Mouse (Mus musculus) T-helper 2 cell (primary cell): ENCODE results near the gene Cmtm2b.
"Not testable (repeated sequence)": the region's sequence is repeated elsewhere in the genome, so short reads cannot be mapped to it uniquely, and the experiment has no call there.

Source experiments
- in situ Hi-C: fragments of 300-600 bp; cut with MboI, MseI; formaldehyde crosslinking; loops from one replicate; pipeline ENCODE4 v1.15.1; 2025; ENCODE audit warnings: high pct_unique_total_duplicates

Cmtm2b gene

GRCm38 (mm10) chr8:104321930-104322329 lies at the start of gene Cmtm2b:
Gene Cmtm2b, plus strand, starts transcription at chr8:104322230.
- in situ Hi-C loops: not testable (repeated sequence)

DNA sequence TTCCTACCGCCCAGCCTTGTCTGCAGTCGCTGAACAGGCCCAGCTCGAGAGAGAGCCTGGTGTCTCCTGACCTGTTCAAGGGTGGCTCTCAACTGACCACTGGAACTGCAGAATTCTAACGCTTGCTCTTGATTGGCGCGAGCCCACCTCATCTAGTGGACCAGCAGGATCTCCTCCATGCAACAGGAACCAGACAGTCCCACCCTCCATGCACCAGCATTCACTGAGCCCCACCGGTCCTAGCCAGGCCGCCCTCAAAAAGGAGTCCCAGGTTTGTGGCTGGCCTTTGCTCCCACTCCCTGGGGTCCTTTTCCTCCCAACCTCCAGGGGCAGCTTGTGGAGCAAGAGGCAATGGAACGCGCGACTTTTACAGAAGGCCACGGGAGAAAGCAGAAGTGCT lies 28.9 kb upstream of the Cmtm2b start, which contains the start of gene Cmtm2a:
TSS of gene Cmtm2a (minus strand) at position 101 of the 400 bp plus-strand sequence.
- in situ Hi-C loops: not testable (repeated sequence)

GRCm38 (mm10) chr8:104294396-104294795 lies 27.6 kb upstream of the Cmtm2b start:
- in situ Hi-C loops: no loop called here

DNA sequence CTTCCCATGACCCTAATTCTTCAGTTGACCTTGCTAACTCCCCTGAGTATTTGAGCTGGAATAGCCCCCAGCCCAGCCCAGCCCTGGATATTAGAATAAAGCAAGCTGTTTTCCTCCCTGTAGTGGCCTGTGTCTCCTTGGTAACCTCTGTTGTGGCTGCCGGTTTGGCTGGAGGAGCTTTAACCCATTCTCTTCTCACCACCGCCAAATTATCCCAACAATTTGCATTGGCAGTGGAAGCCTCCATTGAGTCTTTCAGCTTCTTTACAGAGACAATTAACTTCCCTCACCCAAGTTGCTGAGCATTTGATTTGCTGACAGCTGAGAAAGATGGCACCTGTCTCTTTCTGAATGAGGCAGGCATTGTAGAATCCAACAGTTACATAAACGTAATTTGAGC lies 20.5 kb upstream of the Cmtm2b start:
- in situ Hi-C loops: not testable (repeated sequence)

DNA sequence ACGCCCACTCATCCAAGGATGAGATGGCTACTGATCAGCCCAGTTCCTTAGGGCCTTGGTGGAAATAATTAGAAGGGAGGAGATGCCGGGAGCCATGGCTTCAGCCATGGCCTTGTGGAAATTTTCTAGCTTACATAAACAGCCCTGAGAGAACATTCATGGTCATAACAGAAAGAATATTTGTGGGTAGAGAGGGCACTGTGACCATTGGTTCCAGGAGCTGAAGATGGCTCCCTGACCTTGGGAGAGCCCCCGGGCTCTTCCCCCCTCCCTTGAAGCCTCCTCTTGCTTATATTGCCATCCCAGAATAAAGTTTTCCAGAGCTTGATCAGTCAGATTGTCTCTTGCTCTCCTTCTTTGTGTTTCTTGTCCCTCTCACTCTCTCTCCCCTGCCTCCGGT lies 19.5 kb upstream of the Cmtm2b start:
- in situ Hi-C loops: not testable (repeated sequence)

DNA sequence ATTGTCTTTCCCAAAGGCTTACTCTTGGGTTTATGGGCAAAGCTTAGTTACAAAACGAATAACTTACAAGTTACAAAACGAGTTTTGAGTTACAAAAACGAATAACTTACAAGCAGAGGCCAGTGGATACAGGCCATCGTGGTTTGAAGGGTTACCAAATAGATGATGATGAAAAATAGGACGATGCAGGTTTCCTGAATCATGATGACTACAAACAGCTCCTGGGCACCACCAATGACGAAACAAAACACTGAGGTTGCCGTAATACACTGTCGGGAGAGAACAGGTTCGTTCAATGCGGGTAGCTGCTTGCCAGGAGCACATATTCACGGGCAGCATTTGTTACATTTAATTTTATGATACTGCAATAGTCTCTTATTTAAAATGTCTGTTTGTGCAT lies 17.1 kb upstream of the Cmtm2b start:
- in situ Hi-C loops: no loop called here

GRCm38 (mm10) chr8:104308341-104308740 lies 13.7 kb upstream of the Cmtm2b start:
- in situ Hi-C loops: not testable (repeated sequence)

DNA sequence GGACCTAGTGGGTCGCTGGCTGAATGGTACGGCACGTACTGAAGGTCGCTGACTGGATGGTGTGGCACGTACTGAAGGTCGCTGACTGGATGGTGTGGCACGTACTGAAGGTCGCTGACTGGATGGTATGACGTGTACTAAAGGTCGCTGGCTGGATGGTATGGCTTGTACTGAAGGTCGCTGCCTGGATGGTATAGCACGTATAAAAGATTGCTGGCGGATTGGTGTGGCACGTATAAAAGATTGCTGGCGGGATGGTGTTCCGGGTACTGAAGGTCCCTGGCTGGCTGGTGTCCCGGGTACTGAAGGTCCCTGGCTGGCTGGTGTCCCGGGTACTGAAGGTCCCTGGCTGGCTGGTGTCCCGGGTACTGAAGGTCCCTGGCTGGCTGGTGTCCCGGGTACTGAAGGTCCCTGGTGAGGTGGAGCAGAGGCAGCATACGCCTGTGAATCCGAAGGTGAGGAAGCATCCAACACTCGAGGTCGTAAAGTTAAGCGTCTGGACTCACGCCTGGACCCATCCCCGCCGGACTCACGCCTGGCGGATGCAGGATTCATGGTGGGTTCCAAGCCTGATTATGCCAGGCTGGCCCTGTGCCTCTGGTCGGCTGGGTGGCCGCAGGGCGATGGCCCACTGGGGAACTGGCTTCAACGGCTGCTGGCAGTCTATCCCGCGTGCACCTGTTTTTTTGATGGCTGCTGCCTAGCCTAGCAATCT lies 12.4 kb upstream of the Cmtm2b start, which contains the start of the genes Gm45711 and Cmtm1:
TSS of gene Gm45711 (minus strand) at position 641 of the 715 bp plus-strand sequence.
TSS of gene Cmtm1 (minus strand) at position 705 of the 715 bp plus-strand sequence.
- in situ Hi-C loops: not testable (repeated sequence)

DNA sequence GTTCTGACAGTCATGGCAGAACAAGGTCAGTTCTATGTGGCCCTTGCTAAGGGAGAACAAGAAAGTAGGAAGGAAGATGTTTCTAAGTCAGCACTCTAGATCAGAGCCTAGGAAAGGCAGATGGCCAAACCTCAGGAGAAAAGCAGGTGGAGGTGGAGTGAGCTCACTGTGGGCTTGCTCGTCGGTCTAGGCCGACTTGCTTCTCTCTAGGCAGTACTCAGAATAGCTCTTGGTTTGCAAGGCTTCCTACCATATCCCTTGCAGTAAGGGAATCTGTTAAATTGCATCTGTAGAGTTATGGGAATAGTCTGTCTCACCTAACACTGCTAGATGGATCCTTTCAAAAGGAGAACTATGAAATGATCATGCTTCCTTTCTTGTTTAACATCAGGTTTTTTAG lies 10.0 kb upstream of the Cmtm2b start:
- in situ Hi-C loops: not testable (repeated sequence)

DNA sequence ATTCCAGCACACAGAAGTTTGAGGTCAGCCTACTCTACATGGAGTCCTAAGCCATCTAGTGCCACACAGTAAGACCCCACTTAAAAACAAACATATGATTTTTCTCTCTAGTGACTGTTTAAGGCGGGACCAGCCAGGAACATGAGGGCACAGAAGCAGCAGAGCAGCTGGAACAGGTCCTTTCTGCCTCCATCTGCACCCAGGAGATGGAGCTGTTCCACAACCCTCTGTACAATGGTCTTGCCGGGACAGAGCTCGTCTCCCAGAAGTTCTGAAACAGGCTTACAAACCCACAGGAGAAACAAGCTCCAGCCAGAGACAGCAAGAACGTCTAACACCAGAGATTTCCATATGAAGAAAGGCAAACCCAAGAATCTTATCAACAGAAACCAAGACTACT lies 8.7 kb upstream of the Cmtm2b start:
- in situ Hi-C loops: no loop called here

DNA sequence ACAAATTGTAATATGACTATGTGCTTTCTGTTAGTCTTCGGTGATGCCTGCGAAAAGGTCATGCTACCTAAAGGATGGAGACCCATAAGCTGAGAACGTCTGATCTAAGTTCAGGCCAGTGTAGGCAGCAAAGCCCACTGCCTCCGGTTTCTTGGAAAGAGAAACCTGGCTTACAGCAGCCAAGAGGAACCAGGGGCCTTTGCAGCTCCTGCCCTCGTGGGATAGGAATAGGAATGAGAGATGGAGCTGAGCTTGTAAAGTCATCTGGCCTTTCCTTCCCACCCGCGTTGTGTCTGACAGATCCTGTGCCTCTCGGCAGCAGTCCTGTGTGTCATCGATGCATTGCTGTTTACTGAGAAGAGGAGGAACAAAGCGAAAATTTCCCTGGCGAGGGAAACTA lies 763 bp upstream of the Cmtm2b start, which contains the start of gene Gm11020:
TSS of gene Gm11020 (plus strand) at position 301 of the 400 bp plus-strand sequence.
- in situ Hi-C loops: not testable (repeated sequence)

GRCm38 (mm10) chr8:104332665-104333631 lies 10.9 kb downstream of the Cmtm2b start:
- in situ Hi-C loops: no loop called here

GRCm38 (mm10) chr8:104333786-104334185 lies 11.8 kb downstream of the Cmtm2b start:
- in situ Hi-C loops: no loop called here

- in situ Hi-C loops: no loop called here
Observed at GRCm38 (mm10) chr8:104334196-104334595, 12.2 kb downstream of the Cmtm2b start.

DNA sequence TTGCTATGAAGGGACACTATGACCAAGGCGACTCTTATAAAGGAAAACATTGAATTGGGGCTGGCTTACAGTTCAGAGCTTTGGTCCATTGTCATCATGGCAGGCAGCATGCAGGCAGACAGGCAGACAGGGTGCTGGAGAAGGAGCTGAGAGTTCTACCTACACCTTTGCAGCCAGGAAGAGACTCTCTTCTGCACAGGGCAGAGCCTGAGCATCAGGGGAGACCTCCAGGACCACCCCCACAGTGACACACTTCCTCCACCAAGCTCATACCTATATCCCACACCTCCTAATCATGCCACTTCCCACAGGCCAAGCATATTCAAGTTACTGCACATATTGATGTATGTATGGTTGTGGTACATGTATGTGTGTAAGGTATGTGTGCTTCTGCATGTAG lies 14.8 kb downstream of the Cmtm2b start:
- in situ Hi-C loops: no loop called here

DNA sequence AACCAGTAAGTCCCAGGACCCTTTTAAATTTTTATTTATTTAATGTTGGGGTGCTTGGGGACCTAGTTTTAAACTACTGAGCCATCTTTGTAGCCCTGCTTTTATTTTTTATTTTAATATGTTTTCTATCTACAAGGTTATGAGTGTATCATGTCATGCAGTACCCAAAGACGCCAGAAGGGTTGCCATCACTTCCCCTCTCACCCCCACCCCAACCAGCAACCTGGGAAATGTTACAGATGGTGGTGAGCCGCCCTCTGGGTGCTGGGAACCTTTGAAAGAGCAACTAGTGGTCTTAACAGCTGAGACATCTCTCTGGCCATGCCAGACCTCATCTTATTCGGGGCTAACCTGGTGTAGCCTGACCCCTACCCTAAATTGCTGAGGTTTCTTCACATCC lies 15.9 kb downstream of the Cmtm2b start:
- in situ Hi-C loops: no loop called here

- in situ Hi-C loops: no loop called here
Observed at GRCm38 (mm10) chr8:104339229-104339982, 17.4 kb downstream of the Cmtm2b start, which contains the start of gene Cmtm3. Gene Cmtm3, plus strand, starts transcription at chr8:104339410.

DNA sequence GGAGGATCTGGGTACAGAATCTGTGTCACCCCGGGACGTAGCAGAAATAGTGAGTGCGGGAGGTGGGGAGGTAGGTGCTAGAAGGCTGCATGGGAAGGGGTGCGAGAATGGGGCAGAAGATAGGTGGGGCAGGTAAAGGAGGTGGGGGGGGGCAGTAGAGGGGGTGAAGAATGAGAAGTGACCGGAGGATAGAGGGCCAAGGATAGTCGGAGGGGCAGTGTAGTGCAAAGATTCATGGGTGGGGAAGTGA lies 17.9 kb downstream of the Cmtm2b start:
- in situ Hi-C loops: loop anchor here (5.0 to 10.0 kb wide), 3 partner anchors 62 to 225 kb away; no protein-coding TSS in a partner anchor

- in situ Hi-C loops: loop anchor here (5.0 to 10.0 kb wide), 3 partner anchors 62 to 224 kb away; no protein-coding TSS in a partner anchor
Observed at GRCm38 (mm10) chr8:104340233-104341105, 18.4 kb downstream of the Cmtm2b start.

- in situ Hi-C loops: loop anchor here (5.0 to 10.0 kb wide), 3 partner anchors 61 to 224 kb away; no protein-coding TSS in a partner anchor
Observed at GRCm38 (mm10) chr8:104341106-104341561, 19.1 kb downstream of the Cmtm2b start.
